Mouse (Mus musculus) cerebellum, adult 2 months (tissue): ENCODE measurements around the gene Tmem33. TPM values are rescaled to one million over a fixed set of nuclear protein-coding genes. Genes with fewer than 3 reads are reported as not detected.
A peak's percentile ranks its signal among the peaks of the same experiment; 100 is the strongest.

Source experiments
- DNase-seq, 2 experiments: peaks; one replicate each; pipeline ENCODE4 v3.0.0; 2021
- H3K27ac ChIP-seq: fragments of 200-500 bp; 2 replicates; pipeline ENCODE4 v1.5.1; 2012; ENCODE audit warnings: low read length, control low read depth, inconsistent platforms; ENCODE audit not compliant: insufficient read depth
- H3K27me3 ChIP-seq: fragments of 200-500 bp; 2 replicates; pipeline ENCODE4 v1.6.1; 2012; ENCODE audit warnings: inconsistent platforms, mild to moderate bottlenecking, low read length, moderate library complexity; ENCODE audit not compliant: control insufficient read depth, insufficient read depth
- H3K4me1 ChIP-seq: fragments of 200-500 bp; 2 replicates; pipeline ENCODE4 v1.6.1; 2011; ENCODE audit warnings: low read length; ENCODE audit not compliant: control insufficient read depth, insufficient read depth
- H3K4me3 ChIP-seq: fragments of 200-500 bp; replicated peaks from 2 replicates; pipeline ENCODE3; 2011; ENCODE audit warnings: mild to moderate bottlenecking, low read depth, low read length, control low read depth; ENCODE audit not compliant: insufficient read depth
- CTCF ChIP-seq: fragments of 200-500 bp; IDR thresholded peaks from 2 replicates; pipeline ENCODE4 v1.5.1; 2011; ENCODE audit warnings: low read depth, mild to moderate bottlenecking, control low read depth, low read length, moderate library complexity, borderline replicate concordance; ENCODE audit not compliant: insufficient read depth
- POLR2A ChIP-seq: fragments of 200-500 bp; IDR thresholded peaks from 2 replicates; pipeline ENCODE4 v1.6.1; 2011; ENCODE audit warnings: low read length, control low read depth, borderline replicate concordance; ENCODE audit not compliant: insufficient read depth
- WGBS: fragments of 180-500 bp; shearing (Covaris S2); methylation state at CpG from one replicate; pipeline ENCODE4 v1.1.7; 2018; 5-methylcytosine and 5-hydroxymethylcytosine counted together
- polyA plus RNA-seq: library from polyadenylated mRNA; depleted of rRNA; stranded (reverse); fragments of >200 nt; gene quantifications from 2 replicates; pipeline ENCODE4 v1.2.3, GENCODE M21; 2012

The Tmem33 gene
- polyA plus RNA-seq, 1 experiment: 61.1 TPM

DNA sequence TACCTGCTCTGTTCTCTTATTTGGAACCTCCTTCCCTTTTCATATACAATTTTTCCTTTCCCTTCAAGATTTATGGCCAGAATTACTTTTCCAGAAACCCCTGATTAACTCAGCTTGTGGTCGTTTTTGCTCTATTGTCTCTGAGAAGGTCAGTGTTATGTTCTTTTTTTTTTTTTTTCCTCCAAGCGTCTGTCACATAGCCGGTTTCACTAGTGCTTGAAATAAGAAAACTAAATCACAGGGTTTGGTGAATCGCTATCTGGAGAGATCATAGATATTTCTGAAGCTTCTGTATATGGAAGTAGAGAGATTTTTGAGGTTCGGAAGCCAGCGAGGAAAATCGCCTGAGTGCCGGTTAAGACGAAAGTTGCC lies 220 bp upstream of the Tmem33 start:
- TF ChIP-seq CTCF: no peak
- TF ChIP-seq POLR2A: no peak
- H3K4me3 ChIP-seq: peak overlapping the region; percentile 73
- no peaks in the 10 kb centered on the region for H3K4me1 ChIP-seq
- no peaks in the 10 kb centered on the region; the same call in 1 of the 2 replicates for H3K27me3 ChIP-seq
- no peak overlapping the region for H3K27ac ChIP-seq
- no peak for DNase-seq
- under 1% methylated on average over 9 of the region's 9 CpGs for WGBS

DNA sequence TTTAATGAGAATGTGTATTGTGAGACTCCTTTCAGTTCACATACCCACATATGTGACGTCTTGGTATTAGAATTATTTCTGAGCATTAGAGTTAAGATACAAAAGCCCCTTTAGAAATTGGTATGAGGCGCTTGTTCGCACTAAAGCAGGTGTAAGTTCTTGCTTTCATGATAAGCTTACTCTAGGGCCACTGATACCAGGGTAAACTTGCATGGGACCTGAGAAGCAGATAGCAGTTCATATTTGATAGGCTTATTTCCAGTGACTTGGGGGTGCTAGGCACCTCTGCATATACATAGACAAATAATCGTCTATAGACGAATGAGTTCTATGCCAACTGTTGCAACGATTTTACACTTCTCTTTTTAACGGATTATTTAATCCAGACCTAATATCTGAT lies 2.6 kb downstream of the Tmem33 start:
- TF ChIP-seq POLR2A (no peak), CTCF (no peak)
- WGBS: 92% methylated on average over 7 of the region's 7 CpGs
- no peak overlapping the region for H3K27ac ChIP-seq

GRCm38 (mm10) chr5:67266106-67266505 lies 5.7 kb downstream of the Tmem33 start:
- WGBS: 88% methylated on average over 1 of the region's 1 CpGs
- no peaks in the 10 kb centered on the region for H3K27me3 ChIP-seq
- H3K4me1 ChIP-seq: no peaks in the 10 kb centered on the region
- no peak for DNase-seq
- TF ChIP-seq POLR2A (no peak), CTCF (no peak)
- no peak overlapping the region for H3K27ac ChIP-seq
- no peak overlapping the region for H3K4me3 ChIP-seq

More for the DNA sequence above, 2.6 kb downstream of the Tmem33 start:
- Histone ChIP-seq H3K4me1 (no peaks in the 10 kb centered on the region), H3K4me3 (no peak overlapping the region), H3K27me3 (no peaks in the 10 kb centered on the region)
- no peak for DNase-seq

DNA sequence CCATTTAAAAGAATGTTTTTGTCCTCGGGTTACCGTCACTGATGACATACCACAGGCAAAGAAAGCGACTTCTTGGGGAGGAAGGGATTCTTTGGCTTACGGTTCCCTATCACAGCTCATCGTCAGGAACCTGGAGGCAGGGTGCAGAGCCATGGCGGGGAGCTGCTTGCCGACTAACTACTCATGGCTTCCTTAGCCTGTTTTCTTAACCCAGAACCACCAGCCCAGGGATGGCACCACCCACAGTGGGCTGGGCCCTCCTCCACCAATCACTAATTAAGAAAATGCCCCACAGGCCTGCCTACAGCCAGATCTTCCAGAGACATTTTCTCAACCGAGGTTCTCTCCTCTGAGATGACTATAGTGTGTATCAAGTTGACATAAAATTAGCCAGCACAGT lies 8.9 kb downstream of the Tmem33 start:
- Histone ChIP-seq H3K27me3 (no peaks in the 10 kb centered on the region), H3K27ac (no peak overlapping the region), H3K4me3 (no peak overlapping the region), H3K4me1 (no peaks in the 10 kb centered on the region)
- 91% methylated on average over 8 of the region's 8 CpGs for WGBS
- DNase-seq: no peak
- no peak for TF ChIP-seq POLR2A
- TF ChIP-seq CTCF: no peak

- Histone ChIP-seq H3K27me3 (no peaks in the 10 kb centered on the region), H3K4me1 (no peaks in the 10 kb centered on the region), H3K4me3 (no peak overlapping the region), H3K27ac (no peak overlapping the region)
- 97% methylated on average over 9 of the region's 9 CpGs for WGBS
- no peak for TF ChIP-seq CTCF
- no peak for TF ChIP-seq POLR2A
- DNase-seq: no peak
Measured at GRCm38 (mm10) chr5:67279407-67279806, 19.0 kb downstream of the Tmem33 start.

- 95% methylated on average over 4 of the region's 4 CpGs for WGBS
Measured at GRCm38 (mm10) chr5:67279840-67280239, 19.5 kb downstream of the Tmem33 start.

GRCm38 (mm10) chr5:67280400-67280799 lies 20.0 kb downstream of the Tmem33 start:
- no peaks in the 10 kb centered on the region for H3K4me1 ChIP-seq
- H3K27ac ChIP-seq: no peak overlapping the region
- 98% methylated on average over 4 of the region's 4 CpGs for WGBS
- no peak overlapping the region for H3K4me3 ChIP-seq
- TF ChIP-seq POLR2A: no peak
- no peak for TF ChIP-seq CTCF
- DNase-seq: no peak
- no peaks in the 10 kb centered on the region for H3K27me3 ChIP-seq

More at GRCm38 (mm10) chr5:67279840-67280239, 19.5 kb downstream of the Tmem33 start:
- no peaks in the 10 kb centered on the region for H3K27me3 ChIP-seq
- no peaks in the 10 kb centered on the region for H3K4me1 ChIP-seq
- no peak overlapping the region for H3K27ac ChIP-seq
- H3K4me3 ChIP-seq: no peak overlapping the region
- TF ChIP-seq POLR2A: no peak
- no peak for TF ChIP-seq CTCF
- no peak for DNase-seq

DNA sequence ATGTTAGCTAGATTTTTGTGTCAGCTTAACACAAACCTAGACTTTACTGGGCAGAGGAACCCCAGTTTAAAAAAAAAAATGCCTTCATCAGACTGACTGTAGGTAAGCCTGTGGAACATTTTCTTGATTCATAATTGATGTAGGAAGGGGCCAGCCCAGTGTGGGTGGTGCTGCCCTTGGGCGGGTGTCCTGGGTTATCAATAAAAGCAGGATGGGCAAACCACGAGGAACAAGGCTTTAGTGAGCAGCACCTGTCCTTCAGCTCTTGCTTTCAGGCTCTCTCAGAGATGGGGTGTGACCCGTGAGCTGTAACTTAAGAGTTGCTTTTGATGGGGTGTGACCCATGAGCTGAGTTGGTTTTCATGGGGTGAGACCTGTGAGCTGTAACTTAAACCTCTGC lies 34.7 kb downstream of the Tmem33 start:
- Histone ChIP-seq H3K4me3 (no peak overlapping the region), H3K4me1 (no peaks in the 10 kb centered on the region), H3K27me3 (no peaks in the 10 kb centered on the region), H3K27ac (no peak overlapping the region)
- WGBS: 85% methylated on average over 3 of the region's 3 CpGs
- no peak for DNase-seq
- TF ChIP-seq CTCF (no peak), POLR2A (no peak)
